Mouse (Mus musculus): ENCODE measurements around the gene Apoc1. TPM values are rescaled to one million over a fixed set of nuclear protein-coding genes. Genes with fewer than 3 reads are reported as not detected.

Gene Apoc1
- polyA plus RNA-seq, 1 experiment: not detected

DNA sequence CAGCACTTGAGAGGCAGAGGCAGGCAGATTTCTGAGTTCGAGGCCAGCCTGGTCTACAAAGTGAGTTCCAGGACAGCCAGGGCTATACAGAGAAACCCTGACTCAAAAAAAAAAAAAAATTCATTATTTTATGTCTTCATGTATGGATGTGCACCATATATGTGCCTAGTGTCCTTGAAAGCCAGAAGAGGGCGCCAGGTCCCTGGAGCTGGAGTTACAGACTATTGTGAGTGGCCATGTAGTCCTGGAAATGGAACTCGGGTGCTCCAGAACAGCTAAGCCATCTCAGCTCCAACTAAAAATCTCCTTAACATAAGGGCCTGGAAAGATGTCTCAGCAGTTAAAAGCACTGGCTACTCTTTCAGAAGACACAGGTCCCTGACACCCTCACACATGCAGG, 25.7 kb downstream of the Apoc1 start:
- H3K27me3 ChIP-seq (ENCODE audit: control insufficient read depth, insufficient read depth, insufficient read length): no peaks in the 10 kb centered on the region
- no peak overlapping the region for H3K4me3 ChIP-seq
- H3K36me3 ChIP-seq (ENCODE audit: control insufficient read depth, insufficient read depth): no peaks in the 10 kb centered on the region
- no peak overlapping the region for H3ac ChIP-seq (ENCODE audit: control insufficient read depth, insufficient read length)
- no peak overlapping the region for H3K4me2 ChIP-seq (ENCODE audit: low read depth)
- peaks cover 28% of the 10 kb centered on the region for H3K79me2 ChIP-seq (ENCODE audit: control insufficient read depth, insufficient read depth)
- TF ChIP-seq E2F4 (IDR thresholded peaks at IDR 0.05; ENCODE audit: insufficient read depth): no peak
- TF ChIP-seq MYOG (IDR thresholded peaks at IDR 0.05; ENCODE audit: control insufficient read depth in 1 of 3, insufficient read depth in 1 of 3, insufficient read length in 2 of 3, low read depth in 2 of 3): no peak
- TF ChIP-seq MYOD1 (IDR thresholded peaks at IDR 0.05; ENCODE audit: control insufficient read depth in 1 of 3, insufficient read length in 2 of 3, low read depth in 2 of 3): no peak
- TF ChIP-seq TCF3 (IDR thresholded peaks at IDR 0.05; ENCODE audit: insufficient read length, low read depth): no peak
- TF ChIP-seq CEBPB (IDR thresholded peaks at IDR 0.05; ENCODE audit: insufficient read depth, poor library complexity, severe bottlenecking): no peak
- TF ChIP-seq USF1 (IDR thresholded peaks at IDR 0.05; ENCODE audit: low read depth): no peak
- no peak for TF ChIP-seq MAX (IDR thresholded peaks at IDR 0.05; ENCODE audit: low read depth)
- no peak for TF ChIP-seq POLR2AphosphoS2 (IDR thresholded peaks at IDR 0.05; ENCODE audit: insufficient read length, low read depth)
- no peak for TF ChIP-seq REST (IDR thresholded peaks at IDR 0.05; ENCODE audit: insufficient read depth, insufficient read length)
- TF ChIP-seq POLR2A (IDR thresholded peaks at IDR 0.05; ENCODE audit: insufficient read length, low read depth): no peak
- no peak for TF ChIP-seq SRF (IDR thresholded peaks at IDR 0.05; ENCODE audit: control insufficient read depth, insufficient read length, low read depth)
- TF ChIP-seq TCF12 (IDR thresholded peaks at IDR 0.05; ENCODE audit: insufficient read depth, poor library complexity, severe bottlenecking): no peak

DNA sequence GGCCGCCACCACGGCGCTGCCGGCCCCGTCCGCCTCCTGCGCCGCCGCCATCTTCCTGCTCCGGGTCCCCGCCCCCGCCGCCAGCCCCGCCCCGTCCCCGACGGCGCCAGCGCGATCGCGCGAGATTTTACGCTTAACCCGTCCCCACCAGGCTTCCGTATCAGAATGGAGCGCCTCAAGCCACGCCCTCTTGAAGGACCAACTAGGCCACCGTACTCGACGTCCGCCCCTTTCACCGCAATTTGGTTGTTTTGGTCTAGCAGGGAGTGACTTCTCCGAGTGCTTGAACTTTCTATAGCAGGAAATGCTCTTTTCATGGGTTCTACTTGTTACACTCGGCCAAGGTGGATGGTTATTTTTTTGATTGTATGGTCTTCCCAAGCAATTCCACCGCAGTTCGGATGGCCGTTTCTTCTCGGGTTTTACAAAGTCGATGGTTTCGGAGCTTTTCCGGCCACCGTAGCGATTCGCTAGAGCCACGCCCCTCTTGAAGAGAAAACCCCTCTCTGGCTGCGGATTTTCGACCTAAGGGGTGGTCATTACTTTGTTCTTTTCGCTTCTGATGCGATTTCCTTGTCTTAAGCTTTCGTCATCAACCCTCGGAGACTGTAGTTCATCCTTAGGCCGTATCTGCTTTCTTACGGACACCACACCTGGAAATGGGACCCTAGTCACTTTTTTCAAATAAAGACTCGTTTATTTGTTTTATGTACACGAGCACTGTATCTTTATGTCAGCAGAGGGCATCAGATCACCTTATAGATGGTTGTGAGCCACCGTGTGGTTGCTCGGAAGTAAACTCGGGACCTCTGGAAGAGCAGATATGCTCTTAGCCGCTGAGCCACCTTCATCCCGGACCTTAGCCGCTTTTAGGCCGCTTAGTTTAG, 27.3 kb downstream of the Apoc1 start, which contains the start of gene Clptm1:
Clptm1 (minus strand) TSS at position 79 of the 887 bp plus-strand sequence.
- TF ChIP-seq POLR2AphosphoS2 (IDR thresholded peaks at IDR 0.05; ENCODE audit: insufficient read length, low read depth) (peak; percentile 74), MYOD1 (IDR thresholded peaks at IDR 0.05; ENCODE audit: control insufficient read depth in 1 of 3, insufficient read length in 2 of 3, low read depth in 2 of 3) (no peak), MAX (IDR thresholded peaks at IDR 0.05; ENCODE audit: low read depth) (peak; percentile 3), POLR2A (IDR thresholded peaks at IDR 0.05; ENCODE audit: insufficient read length, low read depth) (peak; percentile 86)
- Histone ChIP-seq H3K4me2 (ENCODE audit: low read depth) (peak within 1 kb of the TSS; percentile 95), H3K27me3 (ENCODE audit: control insufficient read depth, insufficient read depth, insufficient read length) (no peaks in the 10 kb centered on the region), H3K36me3 (ENCODE audit: control insufficient read depth, insufficient read depth) (no peaks in the 10 kb centered on the region), H3ac (ENCODE audit: control insufficient read depth, insufficient read length) (peak within 1 kb of the TSS; percentile 72), H3K4me3 (peak within 1 kb of the TSS; percentile 80), H3K79me2 (ENCODE audit: control insufficient read depth, insufficient read depth) (peaks cover 42% of the 10 kb centered on the region)

GRCm38 (mm10) chr7:19664455-19664954, 28.0 kb downstream of the Apoc1 start:
- TF ChIP-seq CEBPB (IDR thresholded peaks at IDR 0.05; ENCODE audit: insufficient read depth, poor library complexity, severe bottlenecking) (no peak), E2F4 (IDR thresholded peaks at IDR 0.05; ENCODE audit: insufficient read depth) (no peak), REST (IDR thresholded peaks at IDR 0.05; ENCODE audit: insufficient read depth, insufficient read length) (no peak)
- Histone ChIP-seq H3K4me2 (ENCODE audit: low read depth) (peak overlapping the region; percentile 95), H3K36me3 (ENCODE audit: control insufficient read depth, insufficient read depth) (no peaks in the 10 kb centered on the region), H3K4me3 (peak overlapping the region; percentile 80), H3K27me3 (ENCODE audit: control insufficient read depth, insufficient read depth, insufficient read length) (no peaks in the 10 kb centered on the region), H3ac (ENCODE audit: control insufficient read depth, insufficient read length) (peak overlapping the region; percentile 72), H3K79me2 (ENCODE audit: control insufficient read depth, insufficient read depth) (peaks cover 44% of the 10 kb centered on the region)

- Histone ChIP-seq H3K4me2 (ENCODE audit: low read depth) (peak overlapping the region; percentile 95), H3K27me3 (ENCODE audit: control insufficient read depth, insufficient read depth, insufficient read length) (no peaks in the 10 kb centered on the region), H3K79me2 (ENCODE audit: control insufficient read depth, insufficient read depth) (peaks cover 46% of the 10 kb centered on the region), H3ac (ENCODE audit: control insufficient read depth, insufficient read length) (peak overlapping the region; percentile 72), H3K36me3 (ENCODE audit: control insufficient read depth, insufficient read depth) (no peaks in the 10 kb centered on the region), H3K4me3 (peak overlapping the region; percentile 80)
- TF ChIP-seq USF1 (IDR thresholded peaks at IDR 0.05; ENCODE audit: low read depth) (no peak), POLR2A (IDR thresholded peaks at IDR 0.05; ENCODE audit: insufficient read length, low read depth) (no peak), REST (IDR thresholded peaks at IDR 0.05; ENCODE audit: insufficient read depth, insufficient read length) (no peak), CEBPB (IDR thresholded peaks at IDR 0.05; ENCODE audit: insufficient read depth, poor library complexity, severe bottlenecking) (no peak), E2F4 (IDR thresholded peaks at IDR 0.05; ENCODE audit: insufficient read depth) (no peak), MYOG (IDR thresholded peaks at IDR 0.05; ENCODE audit: control insufficient read depth in 1 of 3, insufficient read depth in 1 of 3, insufficient read length in 2 of 3, low read depth in 2 of 3) (no peak), SRF (IDR thresholded peaks at IDR 0.05; ENCODE audit: control insufficient read depth, insufficient read length, low read depth) (no peak), TCF3 (IDR thresholded peaks at IDR 0.05; ENCODE audit: insufficient read length, low read depth) (no peak), MYOD1 (IDR thresholded peaks at IDR 0.05; ENCODE audit: control insufficient read depth in 1 of 3, insufficient read length in 2 of 3, low read depth in 2 of 3) (no peak), POLR2AphosphoS2 (IDR thresholded peaks at IDR 0.05; ENCODE audit: insufficient read length, low read depth) (no peak), MAX (IDR thresholded peaks at IDR 0.05; ENCODE audit: low read depth) (no peak), TCF12 (IDR thresholded peaks at IDR 0.05; ENCODE audit: insufficient read depth, poor library complexity, severe bottlenecking) (no peak)
These were observed 28.5 kb downstream of the Apoc1 start for GRCm38 (mm10) chr7:19663940-19664339.

GRCm38 (mm10) chr7:19652614-19653013, 39.8 kb downstream of the Apoc1 start:
- no peak overlapping the region for H3ac ChIP-seq (ENCODE audit: control insufficient read depth, insufficient read length)
- no peaks in the 10 kb centered on the region for H3K36me3 ChIP-seq (ENCODE audit: control insufficient read depth, insufficient read depth)
- no peaks in the 10 kb centered on the region for H3K27me3 ChIP-seq (ENCODE audit: control insufficient read depth, insufficient read depth, insufficient read length)
- H3K4me3 ChIP-seq: no peak overlapping the region
- no peak overlapping the region for H3K4me2 ChIP-seq (ENCODE audit: low read depth)
- TF ChIP-seq REST (IDR thresholded peaks at IDR 0.05; ENCODE audit: insufficient read depth, insufficient read length) (no peak), MAX (IDR thresholded peaks at IDR 0.05; ENCODE audit: low read depth) (no peak)
- H3K79me2 ChIP-seq (ENCODE audit: control insufficient read depth, insufficient read depth): peaks cover 8% of the 10 kb centered on the region
